Mouse (Mus musculus) c-Kit-positive CD71-positive TER-119-negative erythroid progenitor cells, embryonic 14.5 days (primary cell): Measurements from ENCODE around the gene Tex19.1.

Experiments
- DNase-seq: peaks from one replicate; pipeline ENCODE4 v3.0.0-alpha.2; 2013; ENCODE audit warnings: low read depth

Gene Tex19.1

GRCm38 (mm10) chr11:121143325-121144015 lies 2.5 kb upstream of the Tex19.1 start:
- DNase-seq, result no peak

GRCm38 (mm10) chr11:121148193-121148592 lies 2.2 kb downstream of the Tex19.1 start:
- no peak for DNase-seq

- no peak for DNase-seq
Observed at GRCm38 (mm10) chr11:121154203-121154602, 8.3 kb downstream of the Tex19.1 start.

GRCm38 (mm10) chr11:121156411-121156891 lies 10.5 kb downstream of the Tex19.1 start:
- no peak for DNase-seq

GRCm38 (mm10) chr11:121159971-121160370 lies 14.0 kb downstream of the Tex19.1 start, which contains the start of gene Uts2r:
Gene Uts2r (plus strand): TSS chr11:121160271.
- DNase-seq, result no peak

- DNase-seq, result no peak
Observed at GRCm38 (mm10) chr11:121160636-121161346, 14.8 kb downstream of the Tex19.1 start.

GRCm38 (mm10) chr11:121163751-121164150 lies 17.8 kb downstream of the Tex19.1 start:
- no peak for DNase-seq

GRCm38 (mm10) chr11:121173203-121173602 lies 27.3 kb downstream of the Tex19.1 start:
- no peak for DNase-seq

- DNase-seq, result no peak
Observed at GRCm38 (mm10) chr11:121174234-121174633, 28.3 kb downstream of the Tex19.1 start.

- DNase-seq, result peak; percentile 40
Observed at GRCm38 (mm10) chr11:121176285-121177270, 30.6 kb downstream of the Tex19.1 start.

GRCm38 (mm10) chr11:121189681-121190080 lies 43.7 kb downstream of the Tex19.1 start:
- no peak for DNase-seq

GRCm38 (mm10) chr11:121192742-121193141 lies 46.8 kb downstream of the Tex19.1 start:
- no peak for DNase-seq

- DNase-seq, result no peak
Observed at GRCm38 (mm10) chr11:121193415-121193814, 47.5 kb downstream of the Tex19.1 start.
